Mouse (Mus musculus): ENCODE measurements at regions not wholly inside any gene's neighbourhood (a gene's known extent, or its start where the extent isn't known, plus 50 kb on each side); places are given as distances from the start of the nearest gene placed in this dataset.

- no peak for TF ChIP-seq GATA1 (IDR thresholded peaks at IDR 0.05; ENCODE audit: low read length)
Observed at GRCm38 (mm10) chr19:35639945-35640344, 417.4 kb downstream of the Htr7 start.

- TF ChIP-seq GATA1 (IDR thresholded peaks at IDR 0.05; ENCODE audit: low read length), result no peak
Observed at GRCm38 (mm10) chr19:35621771-35622170, 435.5 kb downstream of the Htr7 start.

DNA sequence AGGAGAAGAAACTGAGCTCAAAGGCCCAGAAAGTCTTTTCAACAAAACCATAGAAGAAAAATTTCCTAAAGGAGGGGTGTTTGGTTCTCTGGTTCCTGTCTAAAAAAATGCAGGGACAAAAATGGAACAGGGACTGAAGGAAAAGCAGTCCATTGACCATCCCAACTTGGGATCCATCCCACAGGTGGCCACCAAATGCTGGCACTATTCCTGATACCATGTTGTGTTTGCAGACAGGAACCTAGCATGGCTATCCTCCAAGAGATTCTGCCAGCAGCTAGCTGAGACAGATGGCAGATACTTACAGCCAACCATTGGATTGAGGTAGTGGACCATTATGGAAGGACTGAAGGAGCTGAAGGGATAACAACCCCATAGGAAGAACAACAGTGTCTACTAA is 461.9 kb downstream of the Htr7 start:
- TF ChIP-seq GATA1 (IDR thresholded peaks at IDR 0.05; ENCODE audit: low read length), result no peak

GRCm38 (mm10) chr19:35575979-35576378 is 481.3 kb downstream of the Htr7 start:
- no peak for TF ChIP-seq GATA1 (IDR thresholded peaks at IDR 0.05; ENCODE audit: low read length)

GRCm38 (mm10) chr19:35549381-35549780 is 507.9 kb downstream of the Htr7 start:
- TF ChIP-seq GATA1 (IDR thresholded peaks at IDR 0.05; ENCODE audit: low read length), result no peak

DNA sequence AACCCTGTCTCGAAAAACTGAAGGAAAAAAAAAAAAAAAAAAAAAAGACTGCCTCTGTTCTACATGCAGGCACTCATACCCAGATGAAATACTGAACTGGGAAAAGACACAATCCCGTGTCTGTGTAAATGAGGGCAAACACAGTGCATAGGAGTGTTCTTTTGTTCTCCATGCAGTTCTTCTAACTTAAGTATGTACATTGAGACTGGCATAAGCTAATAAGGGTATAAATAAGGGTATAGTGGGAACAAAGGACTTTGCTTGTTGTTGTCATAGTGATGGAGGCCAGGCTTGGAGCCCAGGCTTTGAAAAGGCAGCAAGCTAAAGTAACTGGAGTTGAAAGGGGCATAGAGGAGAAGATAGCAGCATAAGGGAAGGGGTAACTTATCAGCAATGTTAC is 520.5 kb downstream of the Htr7 start:
- TF ChIP-seq GATA1 (IDR thresholded peaks at IDR 0.05; ENCODE audit: low read length), result no peak

DNA sequence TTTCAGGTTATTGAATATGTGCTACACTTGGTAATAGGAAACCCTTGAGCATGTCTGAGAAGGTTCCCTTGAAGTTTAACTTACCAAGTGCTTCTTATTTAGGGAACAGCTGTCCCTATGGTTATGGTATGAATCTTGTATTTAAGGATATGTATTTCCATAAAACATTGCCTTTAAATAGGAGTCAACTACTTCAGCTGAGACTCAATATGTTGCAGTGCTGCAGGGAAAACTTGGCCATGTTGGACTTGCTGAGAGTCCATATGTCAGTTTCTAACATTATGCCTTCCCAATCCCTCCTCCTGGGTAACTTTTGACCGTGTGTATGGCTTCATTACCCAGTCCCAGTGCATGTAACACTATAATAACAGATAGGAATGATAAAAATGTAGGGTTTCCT is 528.0 kb downstream of the Htr7 start:
- no peak for TF ChIP-seq GATA1 (IDR thresholded peaks at IDR 0.05; ENCODE audit: low read length)

DNA sequence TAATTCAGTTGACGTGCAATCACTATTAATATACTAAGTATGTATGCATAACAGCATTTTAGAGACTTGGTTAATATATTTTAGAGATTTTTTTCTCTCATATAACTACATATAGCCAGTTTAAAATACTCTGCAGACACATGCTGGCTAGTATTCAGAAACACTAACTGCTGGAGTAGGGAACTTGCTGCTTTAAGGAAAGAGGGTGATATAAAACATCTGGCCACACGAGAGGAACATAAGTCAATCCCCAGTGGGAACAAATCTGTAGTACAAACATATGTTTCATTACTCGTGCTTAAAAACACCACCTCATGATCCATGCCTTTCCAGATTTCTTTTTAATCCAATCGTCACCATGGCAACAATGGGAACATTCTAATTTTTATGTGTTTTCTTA is 563.6 kb downstream of the Htr7 start:
- TF ChIP-seq GATA1 (IDR thresholded peaks at IDR 0.05; ENCODE audit: low read length), result no peak

- no peak for TF ChIP-seq GATA1 (IDR thresholded peaks at IDR 0.05; ENCODE audit: low read length)
Observed at GRCm38 (mm10) chr19:35491354-35491753, 566.0 kb downstream of the Htr7 start.

DNA sequence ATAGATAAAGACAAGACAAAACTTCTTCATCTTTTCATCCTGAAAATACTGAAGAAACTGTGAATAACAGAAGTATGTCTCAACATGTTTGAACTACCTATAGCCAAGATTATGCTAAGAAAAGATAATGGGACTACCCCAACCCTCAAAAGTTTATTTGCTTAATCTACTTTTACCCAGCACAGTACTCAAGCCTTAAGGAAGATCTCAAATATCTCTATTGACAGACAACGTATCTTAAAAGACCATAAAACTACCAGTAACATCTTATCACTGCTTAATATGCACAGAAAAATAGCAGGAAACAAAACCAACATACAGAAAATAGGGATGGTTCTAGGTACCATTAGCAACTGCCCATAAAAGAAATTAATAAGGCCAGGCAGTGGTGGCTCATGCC is 560.3 kb downstream of the Kif20b start:
- TF ChIP-seq GATA1 (IDR thresholded peaks at IDR 0.05; ENCODE audit: low read length), result peak; percentile 73

DNA sequence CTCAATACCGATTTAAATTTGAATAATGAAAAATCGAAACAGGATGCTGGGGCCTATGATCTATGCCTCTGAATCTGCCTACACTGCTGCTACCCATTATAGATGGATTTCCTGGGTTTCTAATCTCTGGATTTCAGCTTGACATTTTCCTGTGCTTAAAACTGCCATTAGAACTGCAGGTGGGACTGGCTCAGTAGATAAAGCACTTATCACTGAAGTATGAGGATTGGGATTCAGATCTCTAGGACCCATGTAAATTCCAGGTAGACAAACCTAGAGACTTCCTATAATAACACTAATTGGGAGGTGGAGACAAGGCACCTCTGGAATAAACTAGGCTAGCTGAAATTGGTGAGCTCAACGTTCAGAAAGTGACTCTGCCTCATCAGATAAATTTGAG is 531.8 kb downstream of the Kif20b start:
- TF ChIP-seq GATA1 (IDR thresholded peaks at IDR 0.05; ENCODE audit: low read length), result peak; percentile 49

GRCm38 (mm10) chr19:35442466-35442865 is 520.3 kb downstream of the Kif20b start:
- TF ChIP-seq GATA1 (IDR thresholded peaks at IDR 0.05; ENCODE audit: low read length), result no peak

- no peak for TF ChIP-seq GATA1 (IDR thresholded peaks at IDR 0.05; ENCODE audit: low read length)
Observed at GRCm38 (mm10) chr19:35438074-35438473, 515.9 kb downstream of the Kif20b start.

All from G1E-ER4 (cell line).